Mouse (Mus musculus) ES-Bruce4 (cell line): ENCODE measurements around the gene Wnt7b. TPM values are rescaled to one million over a fixed set of nuclear protein-coding genes. Genes with fewer than 3 reads are reported as not detected.

ENCODE experiments used
- H3K27ac ChIP-seq: 2 replicates; pipeline ENCODE4 v1.5.1; 2012; ENCODE audit warnings: low read length, inconsistent platforms; ENCODE audit not compliant: insufficient read depth
- H3K27me3 ChIP-seq: 2 replicates; pipeline ENCODE4 v1.6.1; 2012; ENCODE audit warnings: mild to moderate bottlenecking, low read length, inconsistent platforms; ENCODE audit not compliant: control insufficient read depth, poor library complexity, insufficient read depth, severe bottlenecking
- H3K36me3 ChIP-seq: 2 replicates; pipeline ENCODE4 v1.6.1; 2012; ENCODE audit warnings: inconsistent platforms, mild to moderate bottlenecking, low read length, moderate library complexity; ENCODE audit not compliant: control insufficient read depth, poor library complexity, insufficient read depth, severe bottlenecking
- H3K4me1 ChIP-seq: one replicate; pipeline ENCODE4 v1.8.1; 2011; ENCODE audit warnings: low read length; ENCODE audit not compliant: control insufficient read depth, insufficient read depth
- H3K4me3 ChIP-seq: 2 replicates; pipeline ENCODE4 v1.5.1; 2011; ENCODE audit warnings: low read depth, mild to moderate bottlenecking, low read length
- H3K9ac ChIP-seq: 2 replicates; pipeline ENCODE4 v1.6.1; 2012; ENCODE audit warnings: low read depth, mild to moderate bottlenecking, inconsistent platforms; ENCODE audit not compliant: poor library complexity, severe bottlenecking
- H3K9me3 ChIP-seq: replicated peaks from 2 replicates; pipeline ENCODE4 v1.6.1; 2012; ENCODE audit warnings: mild to moderate bottlenecking, low read length, inconsistent platforms; ENCODE audit not compliant: control insufficient read depth, poor library complexity, insufficient read depth, severe bottlenecking
- CTCF ChIP-seq: IDR thresholded peaks from one replicate; pipeline ENCODE4 v1.8.1; 2011; ENCODE audit warnings: low read depth, low read length
- EP300 ChIP-seq: IDR thresholded peaks from 2 replicates; pipeline ENCODE4 v1.6.1; 2011; ENCODE audit warnings: low read depth, low read length; ENCODE audit not compliant: insufficient read depth
- POLR2A ChIP-seq: IDR thresholded peaks from one replicate; pipeline ENCODE4 v1.8.1; 2011; ENCODE audit warnings: low read length; ENCODE audit not compliant: insufficient read depth
- polyA plus RNA-seq: library from polyadenylated mRNA; stranded (reverse); fragments of >200 nt; gene quantifications from 2 replicates; pipeline ENCODE4 v1.2.4, GENCODE M21; 2011; ENCODE audit warnings: low read depth; ENCODE audit not compliant: missing spikeins, insufficient read depth, insufficient read length

The Wnt7b gene
- polyA plus RNA-seq, 1 experiment: 29.8 TPM

GRCm38 (mm10) chr15:85583024-85583423 is 751 bp upstream of the Wnt7b start:
- no peak overlapping the region for H3K4me3 ChIP-seq
- no peak overlapping the region for H3K27ac ChIP-seq
- no peaks in the 10 kb centered on the region for H3K9me3 ChIP-seq

DNA sequence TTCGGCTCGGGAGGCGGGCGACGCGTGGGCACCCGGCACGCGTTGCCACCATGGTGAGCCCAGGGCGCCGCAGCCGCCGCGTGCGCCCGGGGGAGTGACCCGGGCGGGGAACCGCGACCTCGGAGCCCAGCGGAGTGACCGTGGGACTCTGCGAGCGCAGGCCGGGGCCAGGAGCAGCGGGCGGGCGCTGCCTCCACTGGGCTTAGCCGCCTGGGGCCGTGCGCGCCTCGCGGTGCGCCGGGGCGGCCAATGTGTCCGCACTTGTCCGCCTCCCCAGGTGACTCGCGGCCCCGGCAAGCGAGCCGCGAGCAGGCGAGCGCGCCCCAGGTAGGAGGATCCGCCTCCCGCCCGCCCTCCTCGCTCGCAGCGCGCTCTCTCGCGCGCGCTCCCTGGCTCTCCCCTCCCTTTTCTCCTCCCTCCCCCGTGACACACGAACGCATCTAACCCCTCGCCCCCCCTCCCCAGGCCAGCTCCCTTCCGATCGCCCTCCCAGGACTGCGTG is 659 bp downstream of the Wnt7b start:
- peak overlapping the region; percentile 69 for H3K9ac ChIP-seq
- H3K4me1 ChIP-seq: no peaks in the 10 kb centered on the region
- TF ChIP-seq POLR2A (no peak), EP300 (no peak), CTCF (no peak)
- H3K36me3 ChIP-seq: no peaks in the 10 kb centered on the region
- no peaks in the 10 kb centered on the region for H3K9me3 ChIP-seq
- H3K27ac ChIP-seq: no peak overlapping the region
- peaks cover 27% of the 10 kb centered on the region for H3K27me3 ChIP-seq
- peak overlapping the region; percentile 55 for H3K4me3 ChIP-seq

More at GRCm38 (mm10) chr15:85583024-85583423, 751 bp upstream of the Wnt7b start:
- Histone ChIP-seq H3K27me3 (peaks cover 19% of the 10 kb centered on the region), H3K36me3 (no peaks in the 10 kb centered on the region), H3K9ac (no peak overlapping the region), H3K4me1 (no peaks in the 10 kb centered on the region)
- TF ChIP-seq CTCF (peak; percentile 98), POLR2A (no peak), EP300 (0 out of 2 replicates have a peak, but pooled peaks have one; percentile 42)

- Histone ChIP-seq H3K27ac (no peak overlapping the region), H3K27me3 (peaks cover 28% of the 10 kb centered on the region), H3K4me1 (no peaks in the 10 kb centered on the region), H3K4me3 (peak overlapping the region; percentile 55), H3K9ac (peak overlapping the region; percentile 69), H3K9me3 (no peaks in the 10 kb centered on the region), H3K36me3 (no peaks in the 10 kb centered on the region)
- TF ChIP-seq POLR2A (no peak), CTCF (no peak), EP300 (no peak)
These were observed 1.2 kb downstream of the Wnt7b start for GRCm38 (mm10) chr15:85580934-85581562.

- TF ChIP-seq POLR2A (no peak), EP300 (no peak), CTCF (no peak)
- H3K27me3 ChIP-seq: peaks cover 28% of the 10 kb centered on the region
- peak overlapping the region; percentile 69 for H3K9ac ChIP-seq
- H3K9me3 ChIP-seq: no peaks in the 10 kb centered on the region
- H3K27ac ChIP-seq: no peak overlapping the region
- H3K36me3 ChIP-seq: no peaks in the 10 kb centered on the region
- H3K4me3 ChIP-seq: peak overlapping the region; percentile 55
- H3K4me1 ChIP-seq: no peaks in the 10 kb centered on the region
These were observed 1.8 kb downstream of the Wnt7b start for GRCm38 (mm10) chr15:85580483-85580882.

DNA sequence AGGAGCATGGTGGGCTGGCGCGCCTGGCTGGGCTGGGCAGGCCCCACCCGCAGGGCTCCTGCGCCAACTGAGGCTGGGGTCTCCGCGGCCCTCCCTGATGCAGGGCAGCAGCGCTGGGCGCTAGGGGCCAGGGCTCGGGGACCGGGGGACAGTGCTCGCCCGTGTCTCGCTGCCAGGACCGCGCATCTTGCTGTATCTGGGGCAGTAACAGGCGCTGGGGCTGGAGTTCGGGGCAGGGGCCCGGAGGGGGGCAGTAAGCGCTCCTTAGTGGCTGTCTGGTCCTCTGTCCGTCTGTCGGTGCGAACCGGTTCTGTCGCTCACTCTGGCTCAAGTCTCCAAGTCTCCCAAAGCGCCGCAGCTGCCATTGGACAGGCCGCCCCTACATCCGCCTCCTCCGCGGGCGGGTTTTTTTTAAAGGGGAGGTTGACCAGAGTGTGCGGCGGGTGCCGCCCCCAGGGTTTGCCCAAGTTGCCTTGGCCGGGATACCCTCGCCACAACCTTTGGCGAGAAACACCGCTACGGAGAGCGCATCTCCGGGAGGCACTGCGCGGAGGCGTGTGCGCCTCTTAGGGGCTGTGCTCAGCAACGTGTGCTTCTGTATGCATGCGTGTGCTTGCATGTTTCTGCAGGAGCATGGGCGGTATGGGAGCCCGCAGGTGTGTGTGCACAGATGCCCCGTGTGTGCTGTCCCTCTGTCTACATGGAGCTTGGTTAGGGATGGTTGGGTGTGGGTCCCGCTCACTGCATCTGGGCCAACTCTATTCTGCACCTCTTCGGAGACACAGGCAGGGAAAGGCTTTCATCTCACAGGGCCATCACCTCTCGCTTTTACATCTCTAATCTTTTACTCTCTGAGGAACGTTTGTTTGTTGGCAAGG is 4.5 kb downstream of the Wnt7b start:
- Histone ChIP-seq H3K27ac (no peak overlapping the region), H3K4me1 (no peaks in the 10 kb centered on the region), H3K9me3 (no peaks in the 10 kb centered on the region), H3K9ac (0 out of 2 replicates have a peak overlapping the region, but pooled peaks have one; percentile 6), H3K36me3 (no peaks in the 10 kb centered on the region), H3K4me3 (peak overlapping the region; percentile 45), H3K27me3 (peaks cover 28% of the 10 kb centered on the region)
- TF ChIP-seq CTCF (no peak), POLR2A (no peak), EP300 (no peak)
